10 mouse cellular contexts compared by ENCODE assay signal in genomic region chr10:122602394-122602793, GRCm38 (mm10).
DNase-seq lines count a peak whose midpoint lies in the region; ATAC-seq lines count a peak whose summit lies in the region.
"Had no signal": no experiment of that assay in that cellular context is flagged by ENCODE, and none has a peak within 500 bp of the region (broad histone marks: within the 10 kb centered on the region; RNA-seq: fewer than 3 reads in every experiment).

No protein-coding gene starts in this region.

- no peaks in the 10 kb centered on the region for H3K9me3 ChIP-seq in embryonic facial prominence, embryonic 12.5 days
- H3K9me3 ChIP-seq in embryonic facial prominence, embryonic 10.5 days: no peaks in the 10 kb centered on the region
- H3K9me3 ChIP-seq in neural tube, embryonic 14.5 days (ENCODE audit: control insufficient read depth, low read length): no peaks in the 10 kb centered on the region
- H3K9me3 ChIP-seq in kidney, embryonic 15.5 days (replicated peaks): no peaks in the 10 kb centered on the region

- H3K36me3 ChIP-seq in embryonic facial prominence, embryonic 12.5 days: no peaks in the 10 kb centered on the region
- H3K36me3 ChIP-seq in embryonic facial prominence, embryonic 10.5 days (replicated peaks): no peaks in the 10 kb centered on the region
- H3K36me3 ChIP-seq in neural tube, embryonic 14.5 days (ENCODE audit: control insufficient read depth, insufficient read depth, low read length): no peaks in the 10 kb centered on the region
- H3K36me3 ChIP-seq in kidney, embryonic 15.5 days: no peaks in the 10 kb centered on the region

- no peak overlapping the region for H3K9ac ChIP-seq in embryonic facial prominence, embryonic 12.5 days
- no peak overlapping the region for H3K9ac ChIP-seq in neural tube, embryonic 14.5 days (replicated peaks; ENCODE audit: low read depth, low read length)
- no peak overlapping the region for H3K9ac ChIP-seq in kidney, embryonic 15.5 days

- H3K4me3 ChIP-seq in embryonic facial prominence, embryonic 12.5 days: no peak overlapping the region
- no peak overlapping the region for H3K4me3 ChIP-seq in embryonic facial prominence, embryonic 10.5 days
- no peak overlapping the region for H3K4me3 ChIP-seq in neural tube, embryonic 14.5 days (ENCODE audit: low read depth, low read length)
- no peak overlapping the region for H3K4me3 ChIP-seq in kidney, embryonic 15.5 days (replicated peaks)

- DNase-seq in embryonic facial prominence, embryonic 10.5 days (ENCODE audit: low spot score): no peak
- peak; percentile 41 for DNase-seq in gonadal fat pad, adult 2 months (ENCODE audit: low read depth)
- peak; percentile 15 to 23 for DNase-seq in layer of hippocampus, postnatal 14 days (ENCODE audit: low spot score in 2 of 2)
- no peak for DNase-seq in kidney, postnatal 25 days
- no peak for DNase-seq in lung, adult 18-20 months
- DNase-seq: cerebellum, adult 11-12 months had no signal

- H3K4me1 ChIP-seq in embryonic facial prominence, embryonic 12.5 days: no peaks in the 10 kb centered on the region
- H3K4me1 ChIP-seq in embryonic facial prominence, embryonic 10.5 days: no peaks in the 10 kb centered on the region; the same call in 1 of the 2 replicates
- H3K4me1 ChIP-seq in neural tube, embryonic 14.5 days (ENCODE audit: control insufficient read depth, insufficient read depth, low read length): no peaks in the 10 kb centered on the region
- H3K4me1 ChIP-seq in kidney, embryonic 15.5 days: no peaks in the 10 kb centered on the region

- no peak overlapping the region for H3K27ac ChIP-seq in embryonic facial prominence, embryonic 12.5 days
- no peak overlapping the region for H3K27ac ChIP-seq in embryonic facial prominence, embryonic 10.5 days (replicated peaks)
- no peak overlapping the region for H3K27ac ChIP-seq in neural tube, embryonic 14.5 days (ENCODE audit: low read depth, low read length)
- H3K27ac ChIP-seq in kidney, embryonic 15.5 days: no peak overlapping the region

- H3K4me2 ChIP-seq in embryonic facial prominence, embryonic 12.5 days (replicated peaks): no peak overlapping the region
- no peak overlapping the region for H3K4me2 ChIP-seq in neural tube, embryonic 14.5 days (ENCODE audit: low read depth, low read length)
- H3K4me2 ChIP-seq in kidney, embryonic 15.5 days: no peak overlapping the region

- ATAC-seq in embryonic facial prominence, embryonic 12.5 days (ENCODE audit: insufficient number of reproducible peaks, insufficient read depth, low FRiP score, low TSS enrichment): peak; percentile 72; the same call in 1 of the 2 replicates
- ATAC-seq in neural tube, embryonic 14.5 days (ENCODE audit: low read depth): peak; percentile 70; the same call in 1 of the 2 replicates
- no peak for ATAC-seq in kidney, embryonic 15.5 days (replicated peaks; ENCODE audit: low FRiP score)
- ATAC-seq: inflammation-experienced regulatory T-cells, adult 6 months had no signal

- WGBS in embryonic facial prominence, embryonic 12.5 days: 44% methylated on average over 6 of the region's 6 CpGs
- 48% methylated on average over 6 of the region's 6 CpGs for WGBS in embryonic facial prominence, embryonic 10.5 days
- 21% methylated on average over 6 of the region's 6 CpGs for WGBS in neural tube, embryonic 14.5 days
- 65% methylated on average over 6 of the region's 6 CpGs for WGBS in kidney, embryonic 15.5 days

- no peaks in the 10 kb centered on the region for H3K27me3 ChIP-seq in embryonic facial prominence, embryonic 12.5 days
- no peaks in the 10 kb centered on the region for H3K27me3 ChIP-seq in embryonic facial prominence, embryonic 10.5 days (replicated peaks; ENCODE audit: low read depth, poor library complexity, severe bottlenecking)
- H3K27me3 ChIP-seq in neural tube, embryonic 14.5 days (ENCODE audit: control insufficient read depth, insufficient read depth, low read length): no peaks in the 10 kb centered on the region
- H3K27me3 ChIP-seq in kidney, embryonic 15.5 days: no peaks in the 10 kb centered on the region

Comparison
In these comparisons a context has a peak if more than half of its experiments do, and no peak if none do; other contexts are left out.
1. DNase-seq: peak in gonadal fat pad, adult 2 months (single experiment) and layer of hippocampus, postnatal 14 days (2 of 2); none in embryonic facial prominence, embryonic 10.5 days (single experiment), kidney, postnatal 25 days (0 of 2) and lung, adult 18-20 months (0 of 2).